Mouse (Mus musculus): Measurements from ENCODE around the gene Rnf128. TPM values are rescaled to one million over a fixed set of nuclear protein-coding genes. Genes with fewer than 3 reads are reported as not detected.
"Not testable (repeated sequence)": the region's sequence is repeated elsewhere in the genome, so short reads cannot be mapped to it uniquely, and the experiment has no call there.

The Rnf128 gene
- polyA plus RNA-seq, 1 experiment, result not detected

DNA sequence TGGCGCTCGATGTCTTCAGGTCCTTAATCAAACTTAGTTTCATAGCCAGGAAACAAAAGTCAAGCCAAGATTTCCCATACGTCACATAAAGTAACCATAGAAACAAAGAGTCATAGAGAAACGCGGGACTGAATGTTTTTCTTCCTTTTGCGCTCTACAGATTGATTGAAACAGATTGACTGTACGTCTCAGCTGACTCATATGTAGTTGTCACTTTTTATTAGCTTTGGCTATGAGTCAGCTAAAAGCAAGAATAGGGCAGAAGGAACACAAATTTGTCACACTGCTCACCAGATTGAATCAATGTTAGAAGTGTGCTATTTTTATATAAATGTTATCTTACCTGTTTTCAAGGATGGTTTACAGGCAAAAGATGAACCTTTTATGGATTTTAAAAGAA, 19.4 kb upstream of the Rnf128 start:
- WGBS, result 84% methylated on average over 7 of the region's 7 CpGs
- Histone ChIP-seq H3K27ac (ENCODE audit: insufficient read depth, low read depth, low read length) (no peak overlapping the region), H3K4me1 (ENCODE audit: control insufficient read depth, insufficient read depth, low read length) (no peaks in the 10 kb centered on the region), H3K4me3 (ENCODE audit: insufficient read depth, low read depth, low read length) (no peak overlapping the region)
- TF ChIP-seq POLR2A (IDR thresholded peaks at IDR 0.05; ENCODE audit: insufficient read depth, low read depth, low read length), result no peak
- TF ChIP-seq CTCF (IDR thresholded peaks at IDR 0.05; ENCODE audit: insufficient read depth, low read depth, low read length), result no peak

DNA sequence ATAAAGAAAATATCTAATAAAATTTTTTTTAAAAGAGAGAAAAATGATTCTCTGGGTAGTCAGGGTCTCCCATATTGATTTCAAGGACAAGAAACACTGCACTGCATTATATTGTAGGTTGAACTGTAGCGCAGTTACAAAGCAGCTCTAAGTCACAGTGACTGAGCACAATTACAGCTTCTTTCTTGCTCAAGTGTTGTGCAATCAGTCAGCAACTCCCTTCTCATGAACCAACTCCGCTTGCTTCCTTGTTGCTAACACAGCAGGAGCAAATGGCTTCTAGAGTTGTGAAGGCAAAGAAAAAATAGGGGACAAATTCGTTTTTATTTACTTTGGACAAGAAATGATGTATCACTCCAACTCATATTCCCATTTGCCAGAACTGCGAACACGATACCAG, 12.7 kb upstream of the Rnf128 start:
- TF ChIP-seq CTCF (IDR thresholded peaks at IDR 0.05; ENCODE audit: insufficient read depth, low read depth, low read length), result no peak
- no peak for TF ChIP-seq POLR2A (IDR thresholded peaks at IDR 0.05; ENCODE audit: insufficient read depth, low read depth, low read length)
- H3K4me1 ChIP-seq (ENCODE audit: control insufficient read depth, insufficient read depth, low read length), result no peaks in the 10 kb centered on the region
- no peak overlapping the region for H3K27ac ChIP-seq (ENCODE audit: insufficient read depth, low read depth, low read length)
- 69% methylated on average over 5 of the region's 5 CpGs for whole genome bisulfite sequencing
- H3K4me3 ChIP-seq (ENCODE audit: insufficient read depth, low read depth, low read length), result no peak overlapping the region

DNA sequence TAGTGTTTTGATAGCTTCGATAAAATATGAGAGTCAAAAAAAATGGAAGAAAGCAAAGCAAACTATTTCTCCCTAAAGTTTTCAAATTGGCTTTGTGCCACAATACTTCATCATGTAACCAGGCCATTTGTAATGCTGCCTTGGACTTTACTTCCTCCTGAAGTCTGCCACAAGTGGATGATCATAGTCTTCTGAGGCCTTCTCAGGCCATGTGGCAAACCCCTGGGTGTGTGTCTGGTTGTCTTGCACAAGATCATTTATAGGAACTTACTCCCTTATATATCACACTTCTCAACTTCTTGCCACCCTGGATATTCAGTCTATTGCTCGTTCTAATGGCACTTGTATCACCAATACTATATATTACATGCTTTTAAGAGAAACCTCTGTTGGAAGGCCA, 11.0 kb upstream of the Rnf128 start:
- no peak overlapping the region for H3K4me3 ChIP-seq (ENCODE audit: insufficient read depth, low read depth, low read length)
- WGBS, result 85% methylated on average over 2 of the region's 2 CpGs
- no peaks in the 10 kb centered on the region for H3K4me1 ChIP-seq (ENCODE audit: control insufficient read depth, insufficient read depth, low read length)
- no peak for TF ChIP-seq POLR2A (IDR thresholded peaks at IDR 0.05; ENCODE audit: insufficient read depth, low read depth, low read length)
- TF ChIP-seq CTCF (IDR thresholded peaks at IDR 0.05; ENCODE audit: insufficient read depth, low read depth, low read length), result no peak
- no peak overlapping the region for H3K27ac ChIP-seq (ENCODE audit: insufficient read depth, low read depth, low read length)

DNA sequence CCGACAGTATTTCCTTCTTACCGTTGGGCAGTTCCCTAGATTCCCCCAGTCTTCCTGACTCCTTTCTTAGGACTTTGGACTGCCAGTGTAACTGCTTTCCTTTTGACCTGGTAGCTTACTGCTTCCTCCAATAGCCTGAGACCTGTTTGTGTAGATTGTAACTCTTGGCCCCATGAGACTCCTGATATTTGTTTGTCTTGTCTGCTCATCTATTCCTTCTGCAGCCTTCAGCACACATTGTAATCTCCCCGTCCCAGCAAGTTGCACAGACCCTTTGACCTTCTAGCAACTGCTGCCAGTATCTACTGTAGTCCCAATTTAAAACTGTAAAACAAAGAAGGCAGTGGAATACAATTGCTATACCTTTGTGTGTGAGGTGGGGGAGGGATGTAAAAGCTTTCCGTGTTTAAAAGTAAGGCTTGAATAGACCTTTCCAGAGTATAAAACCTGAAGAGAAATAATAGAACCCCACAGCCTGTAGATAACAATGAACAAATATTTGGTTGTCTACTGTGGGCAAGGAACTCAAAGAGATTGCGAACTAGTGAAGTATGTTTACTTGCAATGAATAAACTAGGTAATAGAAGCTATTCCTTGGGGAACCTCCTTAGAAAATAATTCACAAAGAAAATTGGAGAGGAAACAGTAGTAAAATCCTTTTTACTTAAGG, 726 bp upstream of the Rnf128 start:
- 65% methylated on average over 5 of the region's 5 CpGs for WGBS
- H3K27ac ChIP-seq (ENCODE audit: insufficient read depth, low read depth, low read length), result no peak overlapping the region
- no peak overlapping the region for H3K4me3 ChIP-seq (ENCODE audit: insufficient read depth, low read depth, low read length)
- no peak for TF ChIP-seq POLR2A (IDR thresholded peaks at IDR 0.05; ENCODE audit: insufficient read depth, low read depth, low read length)
- no peak for TF ChIP-seq CTCF (IDR thresholded peaks at IDR 0.05; ENCODE audit: insufficient read depth, low read depth, low read length)
- H3K4me1 ChIP-seq (ENCODE audit: control insufficient read depth, insufficient read depth, low read length), result no peaks in the 10 kb centered on the region

DNA sequence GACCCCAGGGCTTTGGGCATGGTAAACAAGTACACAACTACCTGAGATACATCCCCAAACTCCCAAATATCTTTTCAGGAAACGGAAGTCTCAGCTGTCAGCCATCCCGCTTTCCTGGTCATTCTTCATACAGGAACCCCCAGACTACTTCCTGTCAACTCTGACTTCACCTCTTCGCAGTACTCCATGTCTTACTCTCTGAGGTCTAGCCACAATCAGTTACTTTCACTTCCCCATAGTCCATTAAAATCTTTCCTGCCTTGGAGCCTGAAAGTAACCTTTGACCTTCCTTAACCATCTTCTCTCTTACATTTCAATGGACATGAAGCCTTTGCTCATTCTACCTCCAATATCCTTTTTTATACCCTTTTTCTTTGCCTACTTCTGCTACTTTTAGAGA, 6.9 kb downstream of the Rnf128 start:
- whole genome bisulfite sequencing, result 89% methylated on average over 3 of the region's 3 CpGs
- H3K4me1 ChIP-seq (ENCODE audit: control insufficient read depth, insufficient read depth, low read length), result no peaks in the 10 kb centered on the region
- no peak overlapping the region for H3K27ac ChIP-seq (ENCODE audit: insufficient read depth, low read depth, low read length)
- TF ChIP-seq CTCF (IDR thresholded peaks at IDR 0.05; ENCODE audit: insufficient read depth, low read depth, low read length) (no peak), POLR2A (IDR thresholded peaks at IDR 0.05; ENCODE audit: insufficient read depth, low read depth, low read length) (no peak)
- no peak overlapping the region for H3K4me3 ChIP-seq (ENCODE audit: insufficient read depth, low read depth, low read length)

DNA sequence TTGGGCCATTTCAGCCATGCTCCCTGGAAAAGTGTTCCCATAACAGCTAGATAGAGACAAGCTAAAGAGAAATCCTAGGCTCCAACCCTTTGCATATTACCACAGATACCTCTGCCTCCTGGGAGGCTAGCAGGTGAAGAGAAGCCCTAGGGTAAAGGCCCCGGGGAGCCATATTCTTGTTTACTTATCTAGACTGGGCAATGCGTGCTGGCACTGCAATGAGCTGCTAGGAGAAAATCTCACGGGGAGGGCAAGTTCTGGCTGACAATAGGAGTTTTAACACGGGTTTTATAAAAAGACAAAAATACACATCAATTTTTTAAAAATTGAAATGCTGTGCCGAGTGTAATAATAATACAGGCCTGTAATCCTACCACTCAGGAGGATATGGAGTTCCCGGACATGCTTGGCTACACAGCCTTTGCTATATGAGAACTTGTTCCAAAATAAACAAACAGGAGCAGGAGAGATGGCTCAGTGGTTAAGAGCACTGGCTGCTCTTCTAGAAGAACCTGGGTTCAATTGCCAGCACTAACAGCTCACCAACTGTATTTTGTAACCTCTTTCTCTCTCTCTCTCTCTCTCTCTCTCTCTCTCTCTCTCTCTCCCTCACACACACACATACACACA, 15.6 kb downstream of the Rnf128 start:
- Histone ChIP-seq H3K4me1 (ENCODE audit: control insufficient read depth, insufficient read depth, low read length) (no peaks in the 10 kb centered on the region), H3K4me3 (ENCODE audit: insufficient read depth, low read depth, low read length) (no peak overlapping the region), H3K27ac (ENCODE audit: insufficient read depth, low read depth, low read length) (no peak overlapping the region)
- TF ChIP-seq CTCF (IDR thresholded peaks at IDR 0.05; ENCODE audit: insufficient read depth, low read depth, low read length), result no peak
- no peak for TF ChIP-seq POLR2A (IDR thresholded peaks at IDR 0.05; ENCODE audit: insufficient read depth, low read depth, low read length)
- WGBS, result 79% methylated on average over 6 of the region's 6 CpGs

DNA sequence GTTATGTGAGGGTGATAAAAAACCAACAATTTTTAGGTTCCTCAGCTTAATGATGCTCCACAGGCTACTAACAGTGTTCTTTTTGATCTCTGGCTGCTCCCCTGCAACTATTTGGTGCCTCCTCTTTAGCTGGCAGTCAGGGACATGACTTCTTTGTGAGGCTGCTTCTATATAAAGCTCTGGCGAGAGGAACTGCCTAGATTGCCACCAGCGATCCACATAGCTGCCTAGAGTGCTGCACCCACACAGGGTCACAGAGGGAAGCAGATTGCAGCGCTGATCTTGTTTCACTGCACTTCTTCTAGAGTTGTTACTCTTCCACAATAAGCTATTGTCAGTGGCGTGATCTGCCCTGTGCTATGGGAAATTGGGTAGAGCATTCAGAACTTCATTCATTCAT, 20.5 kb downstream of the Rnf128 start:
- no peaks in the 10 kb centered on the region for H3K4me1 ChIP-seq (ENCODE audit: control insufficient read depth, insufficient read depth, low read length)
- WGBS, result 23% methylated on average over 4 of the region's 4 CpGs
- no peak overlapping the region for H3K27ac ChIP-seq (ENCODE audit: insufficient read depth, low read depth, low read length)
- H3K4me3 ChIP-seq (ENCODE audit: insufficient read depth, low read depth, low read length), result no peak overlapping the region
- TF ChIP-seq CTCF (IDR thresholded peaks at IDR 0.05; ENCODE audit: insufficient read depth, low read depth, low read length) (no peak), POLR2A (IDR thresholded peaks at IDR 0.05; ENCODE audit: insufficient read depth, low read depth, low read length) (no peak)

DNA sequence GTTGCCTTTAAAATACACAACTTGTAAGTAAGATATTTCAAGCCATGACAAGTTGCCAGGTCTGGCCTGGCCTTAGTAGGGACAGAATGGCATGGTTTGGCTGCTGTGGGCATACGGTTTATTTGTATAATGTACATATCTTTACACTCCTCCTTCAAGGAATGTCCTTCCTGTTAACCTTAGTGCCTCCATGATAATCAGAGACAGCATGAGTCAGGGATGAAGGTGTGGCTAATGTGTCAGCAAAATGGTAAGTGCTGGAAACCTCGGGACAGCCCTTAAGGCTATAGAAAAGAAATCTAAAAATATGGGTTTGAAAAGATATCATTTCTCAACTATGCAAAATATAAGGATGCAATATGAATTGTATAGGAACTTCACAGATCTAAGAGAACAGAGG, 23.6 kb downstream of the Rnf128 start:
- H3K4me3 ChIP-seq (ENCODE audit: insufficient read depth, low read depth, low read length); H3K4me1 ChIP-seq (ENCODE audit: control insufficient read depth, insufficient read depth, low read length); H3K27ac ChIP-seq (ENCODE audit: insufficient read depth, low read depth, low read length): not testable (repeated sequence)
- 71% methylated on average over 2 of the region's 2 CpGs for WGBS

DNA sequence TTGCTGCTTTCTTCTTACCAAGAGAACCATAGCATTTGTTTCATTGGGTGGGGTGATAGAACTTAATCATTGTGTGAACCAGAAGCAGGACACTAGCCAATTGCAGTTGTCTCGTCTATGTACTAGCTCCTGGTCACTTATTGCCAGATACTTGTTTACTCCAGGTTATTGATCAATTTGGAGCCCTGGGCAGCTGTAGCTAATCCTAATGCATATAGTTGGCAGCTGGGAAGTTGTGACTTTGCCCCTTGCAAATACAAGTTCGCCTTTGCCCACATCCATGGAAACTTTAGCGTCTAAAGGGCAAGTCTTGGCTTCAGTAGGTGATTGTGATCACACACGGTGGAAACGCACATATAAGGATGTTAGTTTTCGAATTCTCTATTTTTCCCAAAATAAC, 33.3 kb downstream of the Rnf128 start:
- TF ChIP-seq CTCF (IDR thresholded peaks at IDR 0.05; ENCODE audit: insufficient read depth, low read depth, low read length) (no peak), POLR2A (IDR thresholded peaks at IDR 0.05; ENCODE audit: insufficient read depth, low read depth, low read length) (no peak)
- Histone ChIP-seq H3K4me3 (ENCODE audit: insufficient read depth, low read depth, low read length) (no peak overlapping the region), H3K4me1 (ENCODE audit: control insufficient read depth, insufficient read depth, low read length) (no peaks in the 10 kb centered on the region), H3K27ac (ENCODE audit: insufficient read depth, low read depth, low read length) (no peak overlapping the region)
- WGBS, result 82% methylated on average over 6 of the region's 6 CpGs
